Mouse (Mus musculus) stomach, postnatal 0 days (tissue): ENCODE measurements around the gene Cdh26.

Experiments used
- CTCF ChIP-seq: IDR thresholded peaks from 2 replicates; pipeline ENCODE4 v1.5.1; 2016; ENCODE audit warnings: antibody characterized with exemption, low read depth, mild to moderate bottlenecking, moderate library complexity
- EP300 ChIP-seq: optimal IDR thresholded peaks from 2 replicates; pipeline ENCODE3; 2016; ENCODE audit warnings: antibody characterized with exemption

- TF ChIP-seq CTCF (no peak), EP300 (no peak)
These were observed 92.5 kb downstream of the Cdh26 start for GRCm38 (mm10) chr2:178522786-178523185.
